Mouse (Mus musculus) hindbrain, embryonic 14.5 days (tissue): ENCODE results near the gene Unc50. TPM values are rescaled to one million over a fixed set of nuclear protein-coding genes. Genes with fewer than 3 reads are reported as not detected.

Source experiments
- polyA plus RNA-seq: library from polyadenylated mRNA; unstranded; fragments of >200 nt; fragmentation: Nextera tagmentation; extraction: Ambion mirVana; gene quantifications from 2 replicates; pipeline ENCODE4 v1.2.1, GENCODE M21; 2014

Gene Unc50
- polyA plus RNA-seq, 1 experiment from 2014 or later = 126 TPM

Other genes with a start within 250 kb of the Unc50 start
- 0.12 and 0.16 TPM in 2 replicates for gene Cnga3, start 215.7 kb upstream of the Unc50 start, polyA plus RNA-seq
- 63.7 and 64.3 TPM in 2 replicates for gene Inpp4a, start 130.3 kb upstream of the Unc50 start, polyA plus RNA-seq
- 69.3 and 76.4 TPM in 2 replicates for gene Coa5, start within 50 bp of the Unc50 start, polyA plus RNA-seq
- 11.0 and 13.1 TPM in 2 replicates for gene Mgat4a, start 110.9 kb downstream of the Unc50 start, polyA plus RNA-seq